Mouse (Mus musculus) lung, embryonic 16.5 days (tissue): ENCODE data around the gene Gpbp1l1. TPM values are rescaled to one million over a fixed set of nuclear protein-coding genes. Genes with fewer than 3 reads are reported as not detected.

Experiments used
- ATAC-seq: fragments of 200-750 bp; cut with Nextera tagmentation; 2 replicates; pipeline ENCODE4 v1.8.0; 2017; ENCODE audit warnings: low read depth, mild to moderate bottlenecking, moderate library complexity
- H3K27ac ChIP-seq: fragments of 300-500 bp; sonication (generic); 2 replicates; pipeline ENCODE4 v1.5.1; 2014; ENCODE audit warnings: mild to moderate bottlenecking, control low read depth, low read length
- H3K27me3 ChIP-seq: fragments of 300-500 bp; sonication (generic); 2 replicates; pipeline ENCODE4 v1.6.1; 2014; ENCODE audit warnings: low read depth, low read length, mixed read lengths; ENCODE audit not compliant: control insufficient read depth, insufficient read depth
- H3K36me3 ChIP-seq: fragments of 300-500 bp; sonication (generic); 2 replicates; pipeline ENCODE4 v1.6.1; 2014; ENCODE audit warnings: low read length; ENCODE audit not compliant: control insufficient read depth, insufficient read depth
- H3K4me1 ChIP-seq: fragments of 300-500 bp; sonication (generic); replicated peaks from 2 replicates; pipeline ENCODE4 v1.6.1; 2014; ENCODE audit warnings: low read length, mixed read lengths; ENCODE audit not compliant: control insufficient read depth, insufficient read depth
- H3K4me2 ChIP-seq: fragments of 300-500 bp; sonication (generic); 2 replicates; pipeline ENCODE4 v1.6.1; 2014; ENCODE audit warnings: low read depth, low read length, control low read depth
- H3K4me3 ChIP-seq: fragments of 300-500 bp; sonication (generic); 2 replicates; pipeline ENCODE4 v1.5.1; 2014; ENCODE audit warnings: mild to moderate bottlenecking, low read length, control low read depth
- H3K9ac ChIP-seq: fragments of 300-500 bp; sonication (generic); 2 replicates; pipeline ENCODE4 v1.6.1; 2014; ENCODE audit warnings: low read length, control low read depth
- H3K9me3 ChIP-seq: fragments of 300-500 bp; sonication (generic); 2 replicates; pipeline ENCODE4 v1.6.1; 2016; ENCODE audit warnings: low read length; ENCODE audit not compliant: control insufficient read depth
- WGBS: fragments of 180-500 bp; shearing (Covaris S2); extraction: QIAGEN DNeasy Blood & Tissue Kit; methylation state at CpG from one replicate; pipeline ENCODE4 v1.1.7; 2014; 5-methylcytosine and 5-hydroxymethylcytosine counted together
- polyA plus RNA-seq: library from polyadenylated mRNA; unstranded; fragments of >200 nt; fragmentation: Nextera tagmentation; extraction: Ambion mirVana; gene quantifications from 2 replicates; pipeline ENCODE4 v1.2.1, GENCODE M21; 2015

Gene Gpbp1l1
- 32.5 and 37.2 TPM in 2 replicates for polyA plus RNA-seq

DNA sequence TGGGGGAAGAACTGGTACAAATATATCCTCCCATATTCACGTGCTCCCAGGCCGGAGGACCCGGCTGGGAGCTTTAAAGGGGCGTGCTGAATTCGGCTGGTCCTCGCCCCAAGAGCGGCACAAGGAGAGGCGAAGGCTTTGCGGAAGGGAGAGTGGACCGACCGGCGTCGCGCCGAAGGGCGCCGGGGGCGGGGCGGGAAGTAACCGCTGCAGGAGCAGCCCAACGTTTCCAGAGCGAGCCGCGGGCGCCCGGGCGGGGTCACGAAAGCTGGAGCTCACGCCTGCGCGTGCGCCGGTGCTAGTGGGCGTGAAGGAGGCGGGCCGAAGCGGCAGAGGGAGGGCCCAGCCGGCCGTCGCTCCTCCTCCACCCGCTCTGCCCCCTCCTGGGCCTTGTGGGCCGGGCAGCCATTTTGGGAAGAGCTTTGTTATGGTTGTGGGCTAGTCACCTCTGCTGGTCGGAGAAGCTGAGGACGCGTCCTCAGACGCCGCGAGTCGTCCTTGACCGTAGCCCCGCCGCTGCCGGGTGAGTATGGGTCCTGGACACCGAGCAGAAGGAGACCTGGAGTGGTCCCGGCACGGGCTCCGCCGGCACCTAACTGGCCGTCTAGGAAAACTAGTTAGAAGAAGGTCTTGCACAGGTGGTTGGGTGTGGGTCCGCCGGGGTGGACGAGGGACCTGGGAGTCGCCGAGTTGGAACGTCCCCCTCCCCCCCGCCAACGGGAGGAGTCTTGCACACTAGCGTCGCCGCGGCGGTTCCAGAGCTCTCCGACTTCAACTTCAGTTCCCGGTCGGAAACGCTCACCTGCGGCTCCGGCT, at the start of gene Gpbp1l1:
Gpbp1l1 (plus strand) TSS at position 353 of the 816 bp plus-strand sequence.
- peaks cover 3% of the 10 kb centered on the region for H3K4me1 ChIP-seq
- H3K9ac ChIP-seq: peak within 1 kb of the TSS; percentile 84
- no peaks in the 10 kb centered on the region for H3K9me3 ChIP-seq
- peak within 1 kb of the TSS; percentile 93 for H3K4me2 ChIP-seq
- peaks cover 4% of the 10 kb centered on the region; the same call in 1 of the 2 replicates for H3K36me3 ChIP-seq
- WGBS: under 1% methylated on average over 72 of the region's 78 CpGs
- no peaks in the 10 kb centered on the region for H3K27me3 ChIP-seq
- peak within 1 kb of the TSS; percentile 73 for H3K4me3 ChIP-seq
- ATAC-seq: peak; percentile 98
- H3K27ac ChIP-seq: peak within 1 kb of the TSS; percentile 96

DNA sequence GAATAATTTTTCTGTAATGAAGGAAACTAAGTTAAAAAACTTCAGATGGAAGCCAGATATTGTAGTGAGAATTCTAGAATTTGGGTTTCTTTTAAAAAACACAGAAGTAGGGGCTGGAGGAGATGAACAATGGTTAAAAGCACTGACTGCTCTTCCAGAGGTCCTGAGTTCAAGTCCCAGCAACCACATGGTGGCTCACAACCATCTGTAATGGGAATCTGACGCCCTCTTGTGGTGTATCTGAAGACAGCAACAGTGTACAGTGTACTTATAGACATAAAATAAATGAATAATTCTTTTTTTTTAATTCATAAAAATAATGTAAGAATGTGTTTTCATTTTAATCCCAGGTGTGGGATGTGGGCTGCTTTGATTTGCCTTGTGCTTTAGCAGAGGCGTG, 26.3 kb upstream of the Gpbp1l1 start:
- no peak overlapping the region for H3K27ac ChIP-seq
- no peak for ATAC-seq
- WGBS: 61% methylated on average over 2 of the region's 2 CpGs
- no peak overlapping the region for H3K4me3 ChIP-seq
- peaks cover 6% of the 10 kb centered on the region; the same call in 1 of the 2 replicates for H3K36me3 ChIP-seq
- no peaks in the 10 kb centered on the region for H3K9me3 ChIP-seq
- no peaks in the 10 kb centered on the region for H3K27me3 ChIP-seq
- H3K4me2 ChIP-seq: no peak overlapping the region
- H3K9ac ChIP-seq: no peak overlapping the region
- H3K4me1 ChIP-seq: no peaks in the 10 kb centered on the region

DNA sequence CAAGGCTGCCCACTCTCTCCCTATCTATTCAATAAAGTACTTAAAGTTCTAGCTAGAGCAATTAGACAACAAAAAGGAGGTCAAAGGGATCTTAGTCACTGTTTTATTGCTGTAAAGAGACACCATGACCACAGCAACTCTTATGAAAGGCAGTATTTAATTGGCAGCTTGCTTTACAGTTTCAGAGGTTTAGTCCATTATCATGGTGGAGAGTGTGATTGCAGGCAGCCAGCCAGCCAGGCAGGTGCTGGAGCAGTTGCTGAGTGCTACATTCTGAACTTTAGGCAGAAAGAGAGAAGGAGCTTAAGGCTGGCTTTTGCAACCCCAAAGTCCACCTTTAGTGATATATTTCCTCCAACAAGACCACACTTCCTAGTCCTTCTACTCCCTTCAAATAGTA, 21.1 kb upstream of the Gpbp1l1 start:
- no peak overlapping the region for H3K9ac ChIP-seq
- no peak for ATAC-seq
- no peaks in the 10 kb centered on the region for H3K27me3 ChIP-seq
- no peaks in the 10 kb centered on the region for H3K4me1 ChIP-seq
- H3K9me3 ChIP-seq: no peaks in the 10 kb centered on the region
- no peak overlapping the region for H3K4me3 ChIP-seq
- H3K36me3 ChIP-seq: no peaks in the 10 kb centered on the region
- H3K4me2 ChIP-seq: no peak overlapping the region
- no peak overlapping the region for H3K27ac ChIP-seq

DNA sequence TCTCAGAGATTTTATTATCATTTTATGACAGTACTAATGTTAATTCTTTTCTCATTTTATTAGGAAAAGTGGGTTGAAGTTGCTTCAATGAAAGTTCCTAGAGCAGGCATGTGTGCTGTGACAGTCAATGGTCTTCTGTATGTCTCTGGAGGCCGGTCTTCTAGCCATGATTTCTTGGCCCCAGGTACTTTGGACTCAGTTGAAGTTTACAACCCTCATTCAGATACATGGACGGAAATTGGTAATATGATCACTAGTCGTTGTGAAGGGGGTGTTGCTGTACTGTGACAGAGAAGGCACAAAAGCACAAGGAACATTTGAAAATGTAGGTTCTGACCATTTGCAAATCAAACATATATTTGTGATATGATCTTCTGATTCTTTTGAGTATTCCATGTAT, 19.7 kb upstream of the Gpbp1l1 start:
- Histone ChIP-seq H3K36me3 (no peaks in the 10 kb centered on the region), H3K4me1 (no peaks in the 10 kb centered on the region), H3K9me3 (no peaks in the 10 kb centered on the region), H3K27me3 (no peaks in the 10 kb centered on the region), H3K27ac (no peak overlapping the region), H3K9ac (no peak overlapping the region), H3K4me3 (no peak overlapping the region), H3K4me2 (no peak overlapping the region)
- no peak for ATAC-seq
- WGBS: 85% methylated on average over 3 of the region's 3 CpGs

DNA sequence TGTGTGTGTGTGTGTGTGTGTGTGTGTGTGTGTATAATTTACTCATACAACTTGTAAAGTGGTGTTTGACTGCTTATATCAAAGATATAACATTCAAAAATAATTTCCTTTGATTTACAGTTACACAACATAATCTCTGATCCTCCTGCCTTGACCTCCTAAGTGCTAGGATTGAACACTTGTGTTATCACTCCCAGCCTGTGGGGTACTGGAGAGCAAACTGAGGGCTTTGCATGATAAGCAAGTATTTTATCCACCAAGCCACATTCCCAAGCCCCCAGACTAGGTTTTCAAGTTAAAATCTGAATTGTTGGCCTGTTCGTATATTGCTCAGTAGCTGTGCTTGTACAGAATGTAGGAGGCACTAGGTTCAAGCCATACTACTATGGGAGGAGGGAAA, 7.0 kb upstream of the Gpbp1l1 start:
- no peaks in the 10 kb centered on the region for H3K27me3 ChIP-seq
- H3K27ac ChIP-seq: no peak overlapping the region
- H3K4me3 ChIP-seq: no peak overlapping the region
- no peaks in the 10 kb centered on the region for H3K4me1 ChIP-seq
- no peaks in the 10 kb centered on the region for H3K9me3 ChIP-seq
- no peak for ATAC-seq
- no peak overlapping the region for H3K9ac ChIP-seq
- WGBS: 80% methylated on average over 1 of the region's 1 CpGs
- no peak overlapping the region for H3K4me2 ChIP-seq
- H3K36me3 ChIP-seq: peaks cover 4% of the 10 kb centered on the region; the same call in 1 of the 2 replicates

DNA sequence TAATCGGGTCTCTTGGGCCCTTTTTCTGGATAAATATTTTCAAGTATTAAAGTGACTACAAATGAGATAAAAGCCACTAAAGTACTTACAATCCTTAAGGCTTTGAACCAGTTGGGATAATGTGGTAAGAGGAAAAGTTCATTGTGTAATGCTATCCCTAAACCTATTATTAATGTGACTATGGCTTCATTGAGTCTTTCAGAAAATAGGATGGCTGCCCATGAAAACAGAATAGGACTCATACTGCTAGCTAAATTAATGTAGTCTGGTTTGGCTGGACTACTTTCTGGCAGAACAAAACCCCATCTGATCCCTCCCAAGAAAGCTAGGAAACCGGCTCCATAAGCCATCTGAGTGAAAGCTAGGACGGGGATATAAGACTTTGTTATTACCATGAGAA, 4.4 kb upstream of the Gpbp1l1 start:
- 85% methylated on average over 3 of the region's 3 CpGs for WGBS
- Histone ChIP-seq H3K9me3 (no peaks in the 10 kb centered on the region), H3K27me3 (no peaks in the 10 kb centered on the region), H3K4me2 (no peak overlapping the region), H3K27ac (no peak overlapping the region), H3K4me1 (no peaks in the 10 kb centered on the region), H3K9ac (no peak overlapping the region), H3K36me3 (peaks cover 4% of the 10 kb centered on the region; the same call in 1 of the 2 replicates), H3K4me3 (no peak overlapping the region)
- ATAC-seq: no peak

DNA sequence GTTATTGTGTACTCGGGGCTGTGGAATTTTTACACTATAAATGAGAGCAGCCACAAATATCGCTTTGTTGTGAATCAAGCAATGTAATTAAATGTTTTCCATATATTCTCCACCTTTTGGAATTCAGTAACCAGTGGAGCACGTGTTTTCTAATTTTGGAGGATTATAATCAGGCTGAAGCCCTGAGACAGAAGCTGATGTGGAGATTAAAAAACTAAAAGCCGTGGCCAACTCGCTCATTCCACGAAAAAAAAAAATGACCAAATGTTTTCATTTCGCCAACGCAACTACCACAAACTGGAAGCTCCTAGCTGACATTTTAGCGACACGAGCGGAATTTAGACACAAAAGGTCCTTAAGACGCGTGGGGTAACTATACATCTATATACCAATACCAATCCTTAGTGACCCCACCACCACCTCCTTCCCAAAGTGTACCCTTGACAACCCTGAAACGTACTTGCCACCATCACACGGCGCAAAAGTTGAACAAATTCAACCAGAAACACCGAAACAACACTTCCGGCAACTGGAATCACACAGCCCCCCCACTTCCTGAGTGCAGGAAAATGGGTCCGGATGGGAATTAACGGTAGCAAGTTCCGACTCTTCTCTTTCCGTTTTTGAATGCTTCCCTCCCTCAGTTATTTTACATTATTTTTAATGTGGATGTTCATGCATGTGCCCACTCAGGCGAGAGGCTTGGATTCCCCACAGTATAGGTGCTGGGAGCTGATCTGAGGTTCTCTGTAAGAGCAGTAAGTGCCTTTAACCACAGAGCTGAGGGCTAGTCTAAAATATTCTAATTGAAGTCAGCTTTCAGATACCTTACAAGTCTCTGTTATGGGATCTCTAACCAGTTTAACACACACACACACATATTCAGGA, 1.8 kb upstream of the Gpbp1l1 start, which contains the start of gene Tmem69:
Tmem69 (minus strand) TSS at position 524 of the 888 bp plus-strand sequence.
- H3K36me3 ChIP-seq: peaks cover 4% of the 10 kb centered on the region; the same call in 1 of the 2 replicates
- no peaks in the 10 kb centered on the region for H3K9me3 ChIP-seq
- 2% methylated on average over 23 of the region's 23 CpGs for WGBS
- H3K27me3 ChIP-seq: no peaks in the 10 kb centered on the region
- H3K4me2 ChIP-seq: peak within 1 kb of the TSS; percentile 93
- H3K9ac ChIP-seq: peak within 1 kb of the TSS; percentile 80
- H3K4me1 ChIP-seq: peaks cover 3% of the 10 kb centered on the region
- no peak for ATAC-seq
- peak within 1 kb of the TSS; percentile 73 for H3K4me3 ChIP-seq
- peak within 1 kb of the TSS; percentile 94 for H3K27ac ChIP-seq

DNA sequence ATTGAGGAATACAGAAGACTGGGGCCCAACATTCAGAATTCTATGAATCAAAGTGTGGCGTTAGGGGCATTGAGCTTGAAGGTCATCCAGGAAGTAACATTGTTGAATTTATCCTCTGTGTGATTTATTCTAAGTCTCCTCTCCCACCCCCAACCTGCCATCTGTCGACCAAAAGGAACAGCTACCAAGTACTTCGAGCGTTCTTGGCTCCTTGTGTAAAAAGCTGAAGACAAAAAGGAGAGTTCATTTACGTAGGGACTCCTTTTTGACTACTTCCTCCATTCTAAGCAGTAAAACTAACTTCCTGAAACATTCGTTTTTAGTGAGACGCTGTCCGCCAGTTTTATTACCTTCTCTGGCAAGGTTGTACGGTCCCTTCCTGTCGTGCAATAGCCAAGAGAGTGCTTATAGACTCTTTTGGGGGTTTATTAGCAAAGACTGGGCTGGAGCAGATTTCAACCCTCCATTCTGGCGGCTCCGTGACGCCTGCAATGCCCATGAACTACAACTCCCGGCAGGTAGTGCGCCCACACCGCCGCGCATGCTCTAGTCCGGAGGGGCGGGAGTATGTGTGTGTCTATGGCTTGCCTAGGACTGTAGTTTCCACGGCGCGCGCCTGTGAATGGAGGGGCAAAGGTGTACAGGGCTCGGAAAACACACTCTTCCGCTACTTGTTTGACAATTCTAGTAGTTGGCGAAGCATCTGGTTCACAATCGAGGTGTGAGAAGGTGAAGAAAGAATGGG, 725 bp upstream of the Gpbp1l1 start:
- ATAC-seq: peak; percentile 95
- WGBS: under 1% methylated on average over 28 of the region's 28 CpGs
- H3K4me1 ChIP-seq: peaks cover 3% of the 10 kb centered on the region
- no peaks in the 10 kb centered on the region for H3K27me3 ChIP-seq
- H3K9ac ChIP-seq: peak overlapping the region; percentile 80
- H3K4me2 ChIP-seq: peak overlapping the region; percentile 93
- peaks cover 4% of the 10 kb centered on the region; the same call in 1 of the 2 replicates for H3K36me3 ChIP-seq
- H3K4me3 ChIP-seq: peak overlapping the region; percentile 73
- H3K9me3 ChIP-seq: no peaks in the 10 kb centered on the region
- H3K27ac ChIP-seq: peak overlapping the region; percentile 94
